Mouse (Mus musculus): ENCODE results near the gene Dgat2. TPM values are rescaled to one million over a fixed set of nuclear protein-coding genes. Genes with fewer than 3 reads are reported as not detected.

The Dgat2 gene
- polyA plus RNA-seq, 1 experiment from 2014 or later, result 38.5 TPM

GRCm38 (mm10) chr7:99161529-99161928, 21.0 kb downstream of the Dgat2 start:
- Histone ChIP-seq H3K4me1 (ENCODE audit: control insufficient read depth, insufficient read depth, low read length) (peaks cover 13% of the 10 kb centered on the region; the same call in 1 of the 2 replicates), H3K4me2 (ENCODE audit: low read depth, low read length) (no peak overlapping the region), H3K27me3 (ENCODE audit: control insufficient read depth, insufficient read depth, low read length) (no peaks in the 10 kb centered on the region), H3K36me3 (ENCODE audit: control insufficient read depth, insufficient read depth) (no peaks in the 10 kb centered on the region), H3K9me3 (replicated peaks; ENCODE audit: control insufficient read depth, low read length) (no peaks in the 10 kb centered on the region), H3K4me3 (ENCODE audit: low read length) (no peak overlapping the region), H3K9ac (ENCODE audit: low read length) (no peak overlapping the region; the same call in 1 of the 2 replicates), H3K27ac (ENCODE audit: low read length) (no peak overlapping the region)
- WGBS, result 29% methylated on average over 4 of the region's 4 CpGs
- 0 out of 2 replicates have a peak, but pooled peaks have one; percentile 15 for ATAC-seq (replicated peaks; ENCODE audit: extremely low read depth, insufficient read depth, low FRiP score)

GRCm38 (mm10) chr7:99160995-99161394, 21.5 kb downstream of the Dgat2 start:
- Histone ChIP-seq H3K9me3 (replicated peaks; ENCODE audit: control insufficient read depth, low read length) (no peaks in the 10 kb centered on the region), H3K36me3 (ENCODE audit: control insufficient read depth, insufficient read depth) (no peaks in the 10 kb centered on the region), H3K9ac (ENCODE audit: low read length) (no peak overlapping the region), H3K4me1 (ENCODE audit: control insufficient read depth, insufficient read depth, low read length) (peaks cover 13% of the 10 kb centered on the region), H3K27ac (ENCODE audit: low read length) (no peak overlapping the region), H3K4me3 (ENCODE audit: low read length) (no peak overlapping the region), H3K27me3 (ENCODE audit: control insufficient read depth, insufficient read depth, low read length) (no peaks in the 10 kb centered on the region), H3K4me2 (ENCODE audit: low read depth, low read length) (no peak overlapping the region)
- 73% methylated on average over 7 of the region's 7 CpGs for WGBS
- ATAC-seq (replicated peaks; ENCODE audit: extremely low read depth, insufficient read depth, low FRiP score), result no peak

- Histone ChIP-seq H3K9me3 (replicated peaks; ENCODE audit: control insufficient read depth, low read length) (no peaks in the 10 kb centered on the region), H3K27ac (ENCODE audit: low read length) (no peak overlapping the region), H3K4me2 (ENCODE audit: low read depth, low read length) (no peak overlapping the region), H3K36me3 (ENCODE audit: control insufficient read depth, insufficient read depth) (no peaks in the 10 kb centered on the region), H3K4me3 (ENCODE audit: low read length) (no peak overlapping the region), H3K4me1 (ENCODE audit: control insufficient read depth, insufficient read depth, low read length) (peaks cover 20% of the 10 kb centered on the region), H3K9ac (ENCODE audit: low read length) (0 out of 2 replicates have a peak overlapping the region, but pooled peaks have one; percentile 21), H3K27me3 (ENCODE audit: control insufficient read depth, insufficient read depth, low read length) (no peaks in the 10 kb centered on the region)
- ATAC-seq (replicated peaks; ENCODE audit: extremely low read depth, insufficient read depth, low FRiP score), result no peak
- 83% methylated on average over 2 of the region's 2 CpGs for WGBS
Measured at GRCm38 (mm10) chr7:99159446-99159845, 23.1 kb downstream of the Dgat2 start.

- H3K4me3 ChIP-seq (ENCODE audit: low read length), result no peak overlapping the region
- no peak overlapping the region for H3K9ac ChIP-seq (ENCODE audit: low read length)
- 61% methylated on average over 5 of the region's 5 CpGs for WGBS
- H3K4me1 ChIP-seq (ENCODE audit: control insufficient read depth, insufficient read depth, low read length), result peaks cover 20% of the 10 kb centered on the region
- no peak overlapping the region for H3K4me2 ChIP-seq (ENCODE audit: low read depth, low read length)
- no peak for ATAC-seq (replicated peaks; ENCODE audit: extremely low read depth, insufficient read depth, low FRiP score)
- no peaks in the 10 kb centered on the region for H3K27me3 ChIP-seq (ENCODE audit: control insufficient read depth, insufficient read depth, low read length)
- H3K36me3 ChIP-seq (ENCODE audit: control insufficient read depth, insufficient read depth), result no peaks in the 10 kb centered on the region
- no peak overlapping the region for H3K27ac ChIP-seq (ENCODE audit: low read length)
- H3K9me3 ChIP-seq (replicated peaks; ENCODE audit: control insufficient read depth, low read length), result no peaks in the 10 kb centered on the region
Measured at GRCm38 (mm10) chr7:99158904-99159303, 23.6 kb downstream of the Dgat2 start.

- no peaks in the 10 kb centered on the region; the same call in 1 of the 2 replicates for H3K36me3 ChIP-seq (ENCODE audit: control insufficient read depth, insufficient read depth)
- H3K4me1 ChIP-seq (ENCODE audit: control insufficient read depth, insufficient read depth, low read length), result peaks cover 20% of the 10 kb centered on the region
- no peak overlapping the region for H3K9ac ChIP-seq (ENCODE audit: low read length)
- no peak overlapping the region for H3K4me2 ChIP-seq (ENCODE audit: low read depth, low read length)
- 75% methylated on average over 8 of the region's 8 CpGs for WGBS
- H3K4me3 ChIP-seq (ENCODE audit: low read length), result no peak overlapping the region
- H3K27ac ChIP-seq (ENCODE audit: low read length), result no peak overlapping the region
- no peaks in the 10 kb centered on the region for H3K9me3 ChIP-seq (replicated peaks; ENCODE audit: control insufficient read depth, low read length)
- ATAC-seq (replicated peaks; ENCODE audit: extremely low read depth, insufficient read depth, low FRiP score), result no peak
- H3K27me3 ChIP-seq (ENCODE audit: control insufficient read depth, insufficient read depth, low read length), result no peaks in the 10 kb centered on the region
Measured at GRCm38 (mm10) chr7:99158011-99158410, 24.5 kb downstream of the Dgat2 start.

- H3K9me3 ChIP-seq (replicated peaks; ENCODE audit: control insufficient read depth, low read length), result no peaks in the 10 kb centered on the region
- H3K4me1 ChIP-seq (ENCODE audit: control insufficient read depth, insufficient read depth, low read length), result peaks cover 22% of the 10 kb centered on the region
- no peak overlapping the region for H3K4me3 ChIP-seq (ENCODE audit: low read length)
- H3K4me2 ChIP-seq (ENCODE audit: low read depth, low read length), result no peak overlapping the region
- no peaks in the 10 kb centered on the region; the same call in 1 of the 2 replicates for H3K36me3 ChIP-seq (ENCODE audit: control insufficient read depth, insufficient read depth)
- no peak for ATAC-seq (replicated peaks; ENCODE audit: extremely low read depth, insufficient read depth, low FRiP score)
- H3K27ac ChIP-seq (ENCODE audit: low read length), result no peak overlapping the region
- H3K9ac ChIP-seq (ENCODE audit: low read length), result no peak overlapping the region
- WGBS, result 82% methylated on average over 10 of the region's 10 CpGs
- no peaks in the 10 kb centered on the region for H3K27me3 ChIP-seq (ENCODE audit: control insufficient read depth, insufficient read depth, low read length)
Measured at GRCm38 (mm10) chr7:99156737-99157136, 25.8 kb downstream of the Dgat2 start.

GRCm38 (mm10) chr7:99155311-99156289, 26.9 kb downstream of the Dgat2 start:
- ATAC-seq (replicated peaks; ENCODE audit: extremely low read depth, insufficient read depth, low FRiP score), result peak; percentile 71
- H3K4me3 ChIP-seq (ENCODE audit: low read length), result peak overlapping the region; percentile 38
- no peaks in the 10 kb centered on the region for H3K27me3 ChIP-seq (ENCODE audit: control insufficient read depth, insufficient read depth, low read length)
- H3K4me1 ChIP-seq (ENCODE audit: control insufficient read depth, insufficient read depth, low read length), result peaks cover 17% of the 10 kb centered on the region
- no peaks in the 10 kb centered on the region for H3K9me3 ChIP-seq (replicated peaks; ENCODE audit: control insufficient read depth, low read length)
- peak overlapping the region; percentile 65 for H3K4me2 ChIP-seq (ENCODE audit: low read depth, low read length)
- H3K27ac ChIP-seq (ENCODE audit: low read length), result peak overlapping the region; percentile 53
- whole genome bisulfite sequencing, result 5% methylated on average over 17 of the region's 17 CpGs
- no peaks in the 10 kb centered on the region; the same call in 1 of the 2 replicates for H3K36me3 ChIP-seq (ENCODE audit: control insufficient read depth, insufficient read depth)
- H3K9ac ChIP-seq (ENCODE audit: low read length), result peak overlapping the region; percentile 62

GRCm38 (mm10) chr7:99154648-99155151, 27.8 kb downstream of the Dgat2 start:
- Histone ChIP-seq H3K9me3 (replicated peaks; ENCODE audit: control insufficient read depth, low read length) (no peaks in the 10 kb centered on the region), H3K27ac (ENCODE audit: low read length) (no peak overlapping the region), H3K9ac (ENCODE audit: low read length) (no peak overlapping the region), H3K4me3 (ENCODE audit: low read length) (no peak overlapping the region), H3K27me3 (ENCODE audit: control insufficient read depth, insufficient read depth, low read length) (no peaks in the 10 kb centered on the region), H3K4me2 (ENCODE audit: low read depth, low read length) (no peak overlapping the region), H3K4me1 (ENCODE audit: control insufficient read depth, insufficient read depth, low read length) (peaks cover 17% of the 10 kb centered on the region), H3K36me3 (ENCODE audit: control insufficient read depth, insufficient read depth) (no peaks in the 10 kb centered on the region; the same call in 1 of the 2 replicates)
- WGBS, result 57% methylated on average over 8 of the region's 8 CpGs
- ATAC-seq (replicated peaks; ENCODE audit: extremely low read depth, insufficient read depth, low FRiP score), result no peak

GRCm38 (mm10) chr7:99153686-99154202, 28.8 kb downstream of the Dgat2 start:
- H3K36me3 ChIP-seq (ENCODE audit: control insufficient read depth, insufficient read depth), result no peaks in the 10 kb centered on the region; the same call in 1 of the 2 replicates
- H3K4me3 ChIP-seq (ENCODE audit: low read length), result no peak overlapping the region
- no peak overlapping the region for H3K9ac ChIP-seq (ENCODE audit: low read length)
- no peak overlapping the region for H3K4me2 ChIP-seq (ENCODE audit: low read depth, low read length)
- H3K27me3 ChIP-seq (ENCODE audit: control insufficient read depth, insufficient read depth, low read length), result no peaks in the 10 kb centered on the region
- no peak for ATAC-seq (replicated peaks; ENCODE audit: extremely low read depth, insufficient read depth, low FRiP score)
- no peaks in the 10 kb centered on the region for H3K9me3 ChIP-seq (replicated peaks; ENCODE audit: control insufficient read depth, low read length)
- WGBS, result 78% methylated on average over 11 of the region's 11 CpGs
- peaks cover 13% of the 10 kb centered on the region for H3K4me1 ChIP-seq (ENCODE audit: control insufficient read depth, insufficient read depth, low read length)
- no peak overlapping the region for H3K27ac ChIP-seq (ENCODE audit: low read length)

Measured in heart, embryonic 16.5 days (tissue).